Mouse (Mus musculus): ENCODE data around the gene Polr3b. TPM values are rescaled to one million over a fixed set of nuclear protein-coding genes. Genes with fewer than 3 reads are reported as not detected.

Polr3b gene
- polyA plus RNA-seq, 1 experiment from 2014 or later, result 18.2 TPM

GRCm38 (mm10) chr10:84654731-84655130 is 32.6 kb downstream of the Polr3b start:
- peaks cover 16% of the 10 kb centered on the region for H3K27me3 ChIP-seq (ENCODE audit: poor library complexity, severe bottlenecking)
- 87% methylated on average over 4 of the region's 4 CpGs for WGBS
- H3K4me3 ChIP-seq, result no peak overlapping the region
- H3K27ac ChIP-seq, result no peak overlapping the region
- no peak for DNase-seq (ENCODE audit: extremely low spot score, low spot score)
- peaks cover 35% of the 10 kb centered on the region for H3K4me1 ChIP-seq
- H3K36me3 ChIP-seq (replicated peaks), result peaks cover 11% of the 10 kb centered on the region
- H3K9me3 ChIP-seq, result no peaks in the 10 kb centered on the region

GRCm38 (mm10) chr10:84656618-84657017 is 34.5 kb downstream of the Polr3b start:
- WGBS, result 85% methylated on average over 4 of the region's 4 CpGs
- Histone ChIP-seq H3K27me3 (ENCODE audit: poor library complexity, severe bottlenecking) (peaks cover 16% of the 10 kb centered on the region), H3K4me3 (no peak overlapping the region), H3K9me3 (no peaks in the 10 kb centered on the region; the same call in 1 of the 2 replicates), H3K4me1 (peaks cover 36% of the 10 kb centered on the region), H3K27ac (0 out of 2 replicates have a peak overlapping the region, but pooled peaks have one; percentile 56), H3K36me3 (replicated peaks) (peaks cover 21% of the 10 kb centered on the region)
- no peak for DNase-seq (ENCODE audit: extremely low spot score, low spot score)

- peaks cover 29% of the 10 kb centered on the region for H3K36me3 ChIP-seq (replicated peaks)
- H3K27ac ChIP-seq, result peak overlapping the region; percentile 79
- no peaks in the 10 kb centered on the region; the same call in 1 of the 2 replicates for H3K9me3 ChIP-seq
- H3K4me3 ChIP-seq, result no peak overlapping the region
- peaks cover 36% of the 10 kb centered on the region for H3K4me1 ChIP-seq
- DNase-seq (ENCODE audit: extremely low spot score, low spot score), result no peak
- WGBS, result 26% methylated on average over 6 of the region's 6 CpGs
- peaks cover 16% of the 10 kb centered on the region for H3K27me3 ChIP-seq (ENCODE audit: poor library complexity, severe bottlenecking)
Observed at GRCm38 (mm10) chr10:84657437-84658087, 35.5 kb downstream of the Polr3b start.

- 30% methylated on average over 18 of the region's 18 CpGs for WGBS
- H3K27me3 ChIP-seq (ENCODE audit: poor library complexity, severe bottlenecking), result peaks cover 16% of the 10 kb centered on the region
- H3K4me3 ChIP-seq, result 0 out of 2 replicates have a peak overlapping the region, but pooled peaks have one; percentile 8
- H3K27ac ChIP-seq, result peak overlapping the region; percentile 79
- no peaks in the 10 kb centered on the region; the same call in 1 of the 2 replicates for H3K9me3 ChIP-seq
- peaks cover 23% of the 10 kb centered on the region for H3K36me3 ChIP-seq (replicated peaks)
- peak; percentile 51 for DNase-seq (ENCODE audit: extremely low spot score, low spot score)
- peaks cover 36% of the 10 kb centered on the region for H3K4me1 ChIP-seq
Observed at GRCm38 (mm10) chr10:84658088-84658848, 36.2 kb downstream of the Polr3b start.

- peaks cover 20% of the 10 kb centered on the region for H3K36me3 ChIP-seq (replicated peaks)
- no peak overlapping the region for H3K4me3 ChIP-seq
- no peak for DNase-seq (ENCODE audit: extremely low spot score, low spot score)
- H3K27me3 ChIP-seq (ENCODE audit: poor library complexity, severe bottlenecking), result peaks cover 16% of the 10 kb centered on the region
- 88% methylated on average over 3 of the region's 3 CpGs for WGBS
- H3K27ac ChIP-seq, result 0 out of 2 replicates have a peak overlapping the region, but pooled peaks have one; percentile 40
- peaks cover 36% of the 10 kb centered on the region for H3K4me1 ChIP-seq
- no peaks in the 10 kb centered on the region; the same call in 1 of the 2 replicates for H3K9me3 ChIP-seq
Observed at GRCm38 (mm10) chr10:84659281-84659680, 37.2 kb downstream of the Polr3b start.

- H3K9me3 ChIP-seq, result no peaks in the 10 kb centered on the region; the same call in 1 of the 2 replicates
- WGBS, result 94% methylated on average over 6 of the region's 6 CpGs
- peaks cover 20% of the 10 kb centered on the region for H3K36me3 ChIP-seq (replicated peaks)
- H3K4me3 ChIP-seq, result no peak overlapping the region
- DNase-seq (ENCODE audit: extremely low spot score, low spot score), result no peak
- H3K27ac ChIP-seq, result no peak overlapping the region
- H3K4me1 ChIP-seq, result peaks cover 40% of the 10 kb centered on the region
- H3K27me3 ChIP-seq (ENCODE audit: poor library complexity, severe bottlenecking), result no peaks in the 10 kb centered on the region
Observed at GRCm38 (mm10) chr10:84662138-84662537, 40.0 kb downstream of the Polr3b start.

- 19% methylated on average over 3 of the region's 3 CpGs for WGBS
- Histone ChIP-seq H3K27me3 (ENCODE audit: poor library complexity, severe bottlenecking) (no peaks in the 10 kb centered on the region), H3K4me3 (no peak overlapping the region), H3K27ac (no peak overlapping the region), H3K4me1 (peaks cover 13% of the 10 kb centered on the region), H3K36me3 (replicated peaks) (peaks cover 39% of the 10 kb centered on the region), H3K9me3 (no peaks in the 10 kb centered on the region; the same call in 1 of the 2 replicates)
- no peak for DNase-seq (ENCODE audit: extremely low spot score, low spot score)
Observed at GRCm38 (mm10) chr10:84665713-84666260, 43.7 kb downstream of the Polr3b start.

GRCm38 (mm10) chr10:84675653-84676052 is 53.6 kb downstream of the Polr3b start:
- H3K9me3 ChIP-seq, result no peaks in the 10 kb centered on the region
- H3K27me3 ChIP-seq (ENCODE audit: poor library complexity, severe bottlenecking), result no peaks in the 10 kb centered on the region
- peaks cover 74% of the 10 kb centered on the region for H3K36me3 ChIP-seq (replicated peaks)
- no peaks in the 10 kb centered on the region for H3K4me1 ChIP-seq
- DNase-seq (ENCODE audit: extremely low spot score, low spot score), result no peak
- H3K27ac ChIP-seq, result no peak overlapping the region
- H3K4me3 ChIP-seq, result no peak overlapping the region

- no peaks in the 10 kb centered on the region for H3K27me3 ChIP-seq (ENCODE audit: poor library complexity, severe bottlenecking)
- WGBS, result 91% methylated on average over 8 of the region's 8 CpGs
- H3K36me3 ChIP-seq (replicated peaks), result peaks cover 72% of the 10 kb centered on the region
- no peaks in the 10 kb centered on the region for H3K4me1 ChIP-seq
- DNase-seq (ENCODE audit: extremely low spot score, low spot score), result no peak
- H3K27ac ChIP-seq, result no peak overlapping the region
- H3K9me3 ChIP-seq, result no peaks in the 10 kb centered on the region
- H3K4me3 ChIP-seq, result no peak overlapping the region
Observed at GRCm38 (mm10) chr10:84676511-84676910, 54.4 kb downstream of the Polr3b start.

GRCm38 (mm10) chr10:84677871-84678270 is 55.8 kb downstream of the Polr3b start:
- H3K27me3 ChIP-seq (ENCODE audit: poor library complexity, severe bottlenecking), result no peaks in the 10 kb centered on the region
- DNase-seq (ENCODE audit: extremely low spot score, low spot score), result no peak
- no peaks in the 10 kb centered on the region for H3K9me3 ChIP-seq
- peaks cover 67% of the 10 kb centered on the region for H3K36me3 ChIP-seq (replicated peaks)
- 98% methylated on average over 3 of the region's 3 CpGs for WGBS
- no peak overlapping the region for H3K4me3 ChIP-seq
- no peak overlapping the region for H3K27ac ChIP-seq
- no peaks in the 10 kb centered on the region for H3K4me1 ChIP-seq

GRCm38 (mm10) chr10:84678441-84678840 is 56.3 kb downstream of the Polr3b start:
- no peaks in the 10 kb centered on the region for H3K27me3 ChIP-seq (ENCODE audit: poor library complexity, severe bottlenecking)
- H3K4me1 ChIP-seq, result no peaks in the 10 kb centered on the region
- DNase-seq (ENCODE audit: extremely low spot score, low spot score), result no peak
- peaks cover 61% of the 10 kb centered on the region for H3K36me3 ChIP-seq (replicated peaks)
- no peak overlapping the region for H3K4me3 ChIP-seq
- 87% methylated on average over 4 of the region's 4 CpGs for WGBS
- no peak overlapping the region for H3K27ac ChIP-seq
- H3K9me3 ChIP-seq, result no peaks in the 10 kb centered on the region

- Histone ChIP-seq H3K27ac (peak overlapping the region; percentile 76; the same call in 1 of the 2 replicates), H3K9me3 (no peaks in the 10 kb centered on the region), H3K27me3 (ENCODE audit: poor library complexity, severe bottlenecking) (peaks cover 33% of the 10 kb centered on the region)
Observed at GRCm38 (mm10) chr10:84685444-84686121, 63.5 kb downstream of the Polr3b start.

More at GRCm38 (mm10) chr10:84685444-84686121, 63.5 kb downstream of the Polr3b start:
- WGBS, result 36% methylated on average over 8 of the region's 8 CpGs
- DNase-seq (ENCODE audit: extremely low spot score, low spot score), result no peak
- H3K4me1 ChIP-seq, result peaks cover 31% of the 10 kb centered on the region
- no peak overlapping the region for H3K4me3 ChIP-seq
- peaks cover 12% of the 10 kb centered on the region for H3K36me3 ChIP-seq (replicated peaks)

Data from forebrain, embryonic 10.5 days (tissue).